In the genomic region with DNA sequence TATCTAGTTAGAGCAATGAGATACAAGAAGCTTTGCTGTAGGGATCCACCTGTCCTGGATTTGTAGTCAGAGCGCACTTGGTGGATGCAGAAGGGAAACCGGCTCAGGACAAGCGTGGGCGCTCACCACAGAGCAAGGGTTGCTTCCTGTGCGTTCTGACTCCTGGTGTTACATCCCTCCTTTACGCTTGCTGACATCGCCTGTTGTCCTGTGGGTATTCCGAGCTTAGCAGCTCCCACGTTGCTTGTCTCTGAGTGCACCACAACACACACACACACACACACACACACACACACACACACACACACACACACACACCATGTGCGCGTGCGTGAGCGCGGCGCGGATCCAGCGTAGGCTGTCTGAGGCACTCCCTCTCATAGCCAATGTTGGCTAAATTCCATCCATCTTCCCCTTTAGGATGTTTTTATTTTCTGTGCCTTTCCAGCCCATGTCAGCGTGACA, we compare ENCODE assay signal across 8 mouse cellular contexts.
A peak's percentile ranks its signal among the peaks of the same experiment; 100 is the strongest.
DNase-seq lines count a peak whose midpoint lies in the region; ATAC-seq lines count a peak whose summit lies in the region.

No protein-coding gene starts in this region.

- H3K4me1 ChIP-seq in hindbrain, embryonic 12.5 days = peaks cover 11% of the 10 kb centered on the region
- H3K4me1 ChIP-seq in midbrain, embryonic 13.5 days (replicated peaks) = peaks cover 10% of the 10 kb centered on the region
- 0 out of 2 replicates have a peak, but pooled peaks cover 2% of the 10 kb centered on the region for H3K4me1 ChIP-seq in stomach, embryonic 15.5 days

- H3K27me3 ChIP-seq in hindbrain, embryonic 12.5 days = no peaks in the 10 kb centered on the region; the same call in 1 of the 2 replicates
- H3K27me3 ChIP-seq in midbrain, embryonic 13.5 days = peaks cover 3% of the 10 kb centered on the region; the same call in 1 of the 2 replicates
- H3K27me3 ChIP-seq in stomach, embryonic 15.5 days (replicated peaks) = no peaks in the 10 kb centered on the region

- intact Hi-C loops in left cerebral cortex, postnatal 14 days (cut with DNase I) = loop anchor here (10.0 kb wide), 1 partner anchor 270 kb away; a partner anchor contains a TSS

- H3K27ac ChIP-seq in hindbrain, embryonic 12.5 days = peak overlapping the region; percentile 79
- peak overlapping the region; percentile 88 for H3K27ac ChIP-seq in midbrain, embryonic 13.5 days
- H3K27ac ChIP-seq in stomach, embryonic 15.5 days = peak overlapping the region; percentile 31; the same call in 1 of the 2 replicates

- ATAC-seq in CD4-positive, CD25-positive, alpha-beta regulatory T cell, adult 4 months = peak; percentile 77
- ATAC-seq in hindbrain, embryonic 12.5 days (ENCODE audit: low FRiP score) = peak; percentile 33
- peak; percentile 59 for ATAC-seq in midbrain, embryonic 13.5 days
- ATAC-seq in stomach, embryonic 15.5 days (ENCODE audit: insufficient read depth, low FRiP score, low read depth) = peak; percentile 20; the same call in 1 of the 2 replicates

- H3K9me3 ChIP-seq in hindbrain, embryonic 12.5 days (replicated peaks) = 0 out of 2 replicates have a peak, but pooled peaks cover 5% of the 10 kb centered on the region
- no peaks in the 10 kb centered on the region for H3K9me3 ChIP-seq in midbrain, embryonic 13.5 days
- no peaks in the 10 kb centered on the region for H3K9me3 ChIP-seq in stomach, embryonic 15.5 days

- peak overlapping the region; percentile 46 for H3K4me3 ChIP-seq in hindbrain, embryonic 12.5 days
- H3K4me3 ChIP-seq in midbrain, embryonic 13.5 days (replicated peaks) = peak overlapping the region; percentile 51
- peak overlapping the region; percentile 43 for H3K4me3 ChIP-seq in stomach, embryonic 15.5 days (replicated peaks)

- peak; percentile 38 for DNase-seq in MEL-GATA-1-ER (ENCODE audit: extremely low read depth, low read depth)
- peak; percentile 52 for DNase-seq in embryo, embryonic 11 days
- DNase-seq in left cerebral cortex, postnatal 14 days (ENCODE audit: low spot score in 2 of 2) = peak; percentile 67 to 78
- DNase-seq in yolk sac, embryonic 10.5 days (ENCODE audit: low spot score) = no peak

- H3K4me2 ChIP-seq in hindbrain, embryonic 12.5 days (replicated peaks) = peak overlapping the region; percentile 88
- peak overlapping the region; percentile 78 for H3K4me2 ChIP-seq in midbrain, embryonic 13.5 days (replicated peaks)
- H3K4me2 ChIP-seq in stomach, embryonic 15.5 days = peak overlapping the region; percentile 77

- H3K36me3 ChIP-seq in hindbrain, embryonic 12.5 days = no peaks in the 10 kb centered on the region
- H3K36me3 ChIP-seq in midbrain, embryonic 13.5 days = no peaks in the 10 kb centered on the region
- no peaks in the 10 kb centered on the region for H3K36me3 ChIP-seq in stomach, embryonic 15.5 days

- 1% methylated on average over 18 of the region's 18 CpGs for WGBS in hindbrain, embryonic 12.5 days
- WGBS in midbrain, embryonic 13.5 days = under 1% methylated on average over 18 of the region's 18 CpGs
- 2% methylated on average over 18 of the region's 18 CpGs for WGBS in stomach, embryonic 15.5 days

- H3K9ac ChIP-seq in hindbrain, embryonic 12.5 days = peak overlapping the region; percentile 60
- peak overlapping the region; percentile 70 for H3K9ac ChIP-seq in midbrain, embryonic 13.5 days (replicated peaks)
- 0 out of 2 replicates have a peak overlapping the region, but pooled peaks have one; percentile 19 for H3K9ac ChIP-seq in stomach, embryonic 15.5 days

Comparison
In these comparisons a context has a peak if more than half of its experiments do, and no peak if none do; other contexts are left out.
1. ATAC-seq: peak in every context shown above with its lines; median percentile 77 in CD4-positive, CD25-positive, alpha-beta regulatory T cell, adult 4 months; 59 in midbrain, embryonic 13.5 days; 33 in hindbrain, embryonic 12.5 days; 20 in stomach, embryonic 15.5 days.
2. H3K27ac ChIP-seq: peak in every context shown above with its lines; median percentile 88 in midbrain, embryonic 13.5 days; 79 in hindbrain, embryonic 12.5 days; 31 in stomach, embryonic 15.5 days.
3. H3K9ac ChIP-seq: peak in every context shown above with its lines; median percentile 70 in midbrain, embryonic 13.5 days; 60 in hindbrain, embryonic 12.5 days; 19 in stomach, embryonic 15.5 days.